Mouse (Mus musculus) heart, embryonic 12.5 days (tissue): Measurements from ENCODE around the gene Ccdc151. TPM values are rescaled to one million over a fixed set of nuclear protein-coding genes. Genes with fewer than 3 reads are reported as not detected.

Experiments used
- ATAC-seq: fragments of 200-750 bp; cut with Nextera tagmentation; 2 replicates; pipeline ENCODE4 v1.8.0; 2017; ENCODE audit warnings: moderate TSS enrichment, moderate library complexity; ENCODE audit not compliant: insufficient number of reproducible peaks, low FRiP score
- H3K27ac ChIP-seq: fragments of 300-500 bp; sonication (generic); 2 replicates; pipeline ENCODE4 v1.5.1; 2016; ENCODE audit warnings: mild to moderate bottlenecking, moderate library complexity; ENCODE audit not compliant: poor library complexity, severe bottlenecking
- H3K27me3 ChIP-seq: fragments of 300-500 bp; sonication (generic); replicated peaks from 2 replicates; pipeline ENCODE4 v1.6.1; 2016; ENCODE audit warnings: mild to moderate bottlenecking, moderate library complexity
- H3K36me3 ChIP-seq: fragments of 300-500 bp; sonication (generic); 2 replicates; pipeline ENCODE4 v1.6.1; 2016; ENCODE audit warnings: mild to moderate bottlenecking, moderate library complexity
- H3K4me1 ChIP-seq: fragments of 300-500 bp; sonication (generic); replicated peaks from 2 replicates; pipeline ENCODE4 v1.6.1; 2016; ENCODE audit warnings: mild to moderate bottlenecking
- H3K4me2 ChIP-seq: fragments of 300-500 bp; sonication (generic); 2 replicates; pipeline ENCODE4 v1.6.1; 2016; ENCODE audit warnings: mild to moderate bottlenecking, moderate library complexity
- H3K4me3 ChIP-seq: fragments of 300-500 bp; sonication (generic); 2 replicates; pipeline ENCODE4 v1.5.1; 2016; ENCODE audit warnings: mild to moderate bottlenecking
- H3K9ac ChIP-seq: fragments of 300-500 bp; sonication (generic); 2 replicates; pipeline ENCODE4 v1.6.1; 2016; ENCODE audit warnings: mild to moderate bottlenecking, moderate library complexity
- H3K9me3 ChIP-seq: fragments of 300-500 bp; sonication (generic); replicated peaks from 2 replicates; pipeline ENCODE4 v1.6.1; 2016; ENCODE audit warnings: mild to moderate bottlenecking, moderate library complexity
- WGBS: fragments of 180-500 bp; shearing (Covaris S2); methylation state at CpG from one replicate; pipeline ENCODE4 v1.1.7; 2016; 5-methylcytosine and 5-hydroxymethylcytosine counted together
- polyA plus RNA-seq: library from polyadenylated mRNA; unstranded; fragments of >200 nt; fragmentation: Nextera tagmentation; extraction: Ambion mirVana; gene quantifications from 2 replicates; pipeline ENCODE4 v1.2.1, GENCODE M21; 2016

The Ccdc151 gene
- polyA plus RNA-seq, 1 experiment from 2014 or later: 0.29 TPM

- H3K4me1 ChIP-seq: no peaks in the 10 kb centered on the region
- no peak overlapping the region for H3K9ac ChIP-seq
- no peaks in the 10 kb centered on the region; the same call in 1 of the 2 replicates for H3K9me3 ChIP-seq
- no peak overlapping the region for H3K27ac ChIP-seq
- H3K27me3 ChIP-seq: peaks cover 48% of the 10 kb centered on the region
- H3K4me3 ChIP-seq: no peak overlapping the region
- no peak overlapping the region for H3K4me2 ChIP-seq
- no peak for ATAC-seq
- WGBS: 84% methylated on average over 3 of the region's 3 CpGs
- H3K36me3 ChIP-seq: no peaks in the 10 kb centered on the region
Measured at GRCm38 (mm10) chr9:21996178-21996867, 6.1 kb downstream of the Ccdc151 start.

- peaks cover 80% of the 10 kb centered on the region for H3K27me3 ChIP-seq
- H3K9me3 ChIP-seq: no peaks in the 10 kb centered on the region; the same call in 1 of the 2 replicates
- no peak overlapping the region for H3K4me2 ChIP-seq
- H3K4me1 ChIP-seq: peaks cover 23% of the 10 kb centered on the region
- WGBS: 68% methylated on average over 4 of the region's 4 CpGs
- ATAC-seq: no peak
- H3K36me3 ChIP-seq: no peaks in the 10 kb centered on the region
- H3K9ac ChIP-seq: no peak overlapping the region
- no peak overlapping the region for H3K4me3 ChIP-seq
- H3K27ac ChIP-seq: no peak overlapping the region
Measured at GRCm38 (mm10) chr9:21992227-21992626, 10.2 kb downstream of the Ccdc151 start.

- Histone ChIP-seq H3K27me3 (peaks cover 99% of the 10 kb centered on the region), H3K4me1 (peaks cover 23% of the 10 kb centered on the region), H3K9ac (peak within 1 kb of the TSS; percentile 64), H3K4me3 (peak within 1 kb of the TSS; percentile 59), H3K27ac (no peak within 1 kb of the TSS), H3K4me2 (peak within 1 kb of the TSS; percentile 94), H3K9me3 (no peaks in the 10 kb centered on the region), H3K36me3 (no peaks in the 10 kb centered on the region)
- ATAC-seq: no peak
- 1% methylated on average over 42 of the region's 42 CpGs for WGBS
Measured at GRCm38 (mm10) chr9:21989230-21990110, 13.0 kb downstream of the Ccdc151 start, which contains the start of gene Rgl3. Rgl3 (minus strand) TSS chr9:21989446.

GRCm38 (mm10) chr9:21988421-21989101, 13.9 kb downstream of the Ccdc151 start:
- Histone ChIP-seq H3K4me3 (peak overlapping the region; percentile 59), H3K4me2 (peak overlapping the region; percentile 94), H3K27ac (no peak overlapping the region), H3K27me3 (peaks cover 98% of the 10 kb centered on the region), H3K4me1 (peaks cover 23% of the 10 kb centered on the region), H3K9me3 (no peaks in the 10 kb centered on the region), H3K9ac (peak overlapping the region; percentile 64), H3K36me3 (no peaks in the 10 kb centered on the region)
- WGBS: 1% methylated on average over 32 of the region's 32 CpGs
- ATAC-seq: 0 out of 2 replicates have a peak, but pooled peaks have one; percentile 20

GRCm38 (mm10) chr9:21987592-21988342, 14.7 kb downstream of the Ccdc151 start:
- Histone ChIP-seq H3K9me3 (no peaks in the 10 kb centered on the region), H3K9ac (no peak overlapping the region), H3K27ac (no peak overlapping the region), H3K27me3 (peaks cover 98% of the 10 kb centered on the region), H3K4me2 (peak overlapping the region; percentile 94), H3K36me3 (no peaks in the 10 kb centered on the region), H3K4me3 (peak overlapping the region; percentile 59; the same call in 1 of the 2 replicates), H3K4me1 (peaks cover 23% of the 10 kb centered on the region)
- 5% methylated on average over 36 of the region's 36 CpGs for WGBS
- ATAC-seq: no peak

GRCm38 (mm10) chr9:21983911-21984310, 18.5 kb downstream of the Ccdc151 start:
- Histone ChIP-seq H3K36me3 (no peaks in the 10 kb centered on the region), H3K27me3 (peaks cover 93% of the 10 kb centered on the region), H3K9ac (no peak overlapping the region), H3K4me2 (no peak overlapping the region), H3K4me1 (peaks cover 10% of the 10 kb centered on the region), H3K27ac (no peak overlapping the region), H3K9me3 (peaks cover 7% of the 10 kb centered on the region; the same call in 1 of the 2 replicates), H3K4me3 (no peak overlapping the region)
- 21% methylated on average over 3 of the region's 3 CpGs for WGBS
- no peak for ATAC-seq

- no peak overlapping the region for H3K4me2 ChIP-seq
- 82% methylated on average over 4 of the region's 4 CpGs for WGBS
- H3K27ac ChIP-seq: no peak overlapping the region
- peaks cover 41% of the 10 kb centered on the region for H3K27me3 ChIP-seq
- H3K4me3 ChIP-seq: no peak overlapping the region
- H3K4me1 ChIP-seq: no peaks in the 10 kb centered on the region
- H3K36me3 ChIP-seq: no peaks in the 10 kb centered on the region
- ATAC-seq: no peak
- no peak overlapping the region for H3K9ac ChIP-seq
- H3K9me3 ChIP-seq: peaks cover 7% of the 10 kb centered on the region; the same call in 1 of the 2 replicates
Measured at GRCm38 (mm10) chr9:21978398-21979128, 23.9 kb downstream of the Ccdc151 start.

- Histone ChIP-seq H3K4me3 (no peak overlapping the region), H3K27ac (no peak overlapping the region), H3K27me3 (peaks cover 36% of the 10 kb centered on the region), H3K36me3 (no peaks in the 10 kb centered on the region), H3K9me3 (peaks cover 7% of the 10 kb centered on the region; the same call in 1 of the 2 replicates), H3K4me2 (no peak overlapping the region), H3K4me1 (no peaks in the 10 kb centered on the region), H3K9ac (no peak overlapping the region)
- 16% methylated on average over 2 of the region's 2 CpGs for WGBS
- ATAC-seq: no peak
Measured at GRCm38 (mm10) chr9:21977972-21978371, 24.5 kb downstream of the Ccdc151 start.

- H3K4me2 ChIP-seq: no peak overlapping the region
- H3K27ac ChIP-seq: no peak overlapping the region
- no peak overlapping the region for H3K9ac ChIP-seq
- H3K4me1 ChIP-seq: no peaks in the 10 kb centered on the region
- WGBS: 84% methylated on average over 5 of the region's 5 CpGs
- H3K27me3 ChIP-seq: peaks cover 30% of the 10 kb centered on the region
- no peak for ATAC-seq
- no peaks in the 10 kb centered on the region for H3K36me3 ChIP-seq
- H3K4me3 ChIP-seq: no peak overlapping the region
- H3K9me3 ChIP-seq: peaks cover 7% of the 10 kb centered on the region; the same call in 1 of the 2 replicates
Measured at GRCm38 (mm10) chr9:21977331-21977730, 25.1 kb downstream of the Ccdc151 start.
